Mouse (Mus musculus) myocyte (in vitro differentiated cells): Measurements from ENCODE around the gene Lpcat3.

ENCODE experiments used
- MAX ChIP-seq: IDR thresholded peaks from one replicate; pipeline ENCODE4 v1.6.1; 2011; ENCODE audit warnings: low read depth, mild to moderate bottlenecking, control low read depth
- MYOG ChIP-seq, 3 experiments: IDR thresholded peaks; one replicate each; pipeline ENCODE4 v1.6.1; 2011; ENCODE audit warnings: control low read depth in 2 of 3, low read depth in 2 of 3, mild to moderate bottlenecking in 2 of 3; ENCODE audit not compliant: insufficient read length in 2 of 3, control insufficient read depth in 1 of 3, insufficient read depth in 1 of 3
- POLR2A ChIP-seq: IDR thresholded peaks from one replicate; pipeline ENCODE4 v1.6.1; 2011; ENCODE audit warnings: low read depth, mild to moderate bottlenecking, control low read depth, moderate library complexity; ENCODE audit not compliant: insufficient read length
- REST ChIP-seq: IDR thresholded peaks from one replicate; pipeline ENCODE4 v1.6.1; 2011; ENCODE audit warnings: mild to moderate bottlenecking, control low read depth, moderate library complexity; ENCODE audit not compliant: insufficient read depth, insufficient read length
- SRF ChIP-seq: IDR thresholded peaks from one replicate; pipeline ENCODE4 v1.6.1; 2011; ENCODE audit warnings: low read depth; ENCODE audit not compliant: control insufficient read depth, insufficient read length

GRCm38 (mm10) chr6:124718703-124719102, 55.9 kb downstream of the Lpcat3 start:
- no peak for TF ChIP-seq POLR2A
- no peak for TF ChIP-seq MYOG (IDR thresholded peaks at IDR 0.05; ENCODE audit: control insufficient read depth in 1 of 3, insufficient read depth in 1 of 3, insufficient read length in 2 of 3, low read depth in 2 of 3)
- no peak for TF ChIP-seq SRF
- TF ChIP-seq MAX, result no peak
- TF ChIP-seq REST, result no peak
